Mouse (Mus musculus) bone marrow, adult 2 months (tissue): Measurements from ENCODE around the gene Atg5. TPM values are rescaled to one million over a fixed set of nuclear protein-coding genes. Genes with fewer than 3 reads are reported as not detected.
"Not testable (repeated sequence)": the region's sequence is repeated elsewhere in the genome, so short reads cannot be mapped to it uniquely, and the experiment has no call there.

ENCODE experiments used
- H3K27ac ChIP-seq: fragments of 200-500 bp; 2 replicates; pipeline ENCODE4 v1.5.1; 2012; ENCODE audit warnings: low read depth, mild to moderate bottlenecking, control low read depth, inconsistent platforms, low read length; ENCODE audit not compliant: control insufficient read depth, poor library complexity, insufficient read depth
- H3K4me1 ChIP-seq: fragments of 200-500 bp; 2 replicates; pipeline ENCODE4 v1.6.1; 2011; ENCODE audit warnings: low read length; ENCODE audit not compliant: control insufficient read depth, insufficient read depth
- H3K4me3 ChIP-seq: fragments of 200-500 bp; replicated peaks from 2 replicates; pipeline ENCODE3; 2011; ENCODE audit warnings: mild to moderate bottlenecking, low read depth, low read length, control low read depth; ENCODE audit not compliant: control insufficient read depth
- CTCF ChIP-seq: fragments of 200-500 bp; IDR thresholded peaks from 2 replicates; pipeline ENCODE4 v1.5.1; 2011; ENCODE audit warnings: low read length, control low read depth; ENCODE audit not compliant: control insufficient read depth, insufficient read depth
- POLR2A ChIP-seq: fragments of 200-500 bp; IDR thresholded peaks from 2 replicates; pipeline ENCODE4 v1.6.1; 2011; ENCODE audit warnings: low read depth, mild to moderate bottlenecking, control low read depth, low read length, borderline replicate concordance; ENCODE audit not compliant: control insufficient read depth
- WGBS: fragments of 180-500 bp; shearing (Covaris S2); methylation state at CpG from one replicate; pipeline ENCODE4 v1.1.7; 2018; 5-methylcytosine and 5-hydroxymethylcytosine counted together
- polyA plus RNA-seq: library from polyadenylated mRNA; stranded (reverse); fragments of >200 nt; gene quantifications from 2 replicates; pipeline ENCODE4 v1.2.4, GENCODE M21; 2011; ENCODE audit warnings: low replicate concordance; ENCODE audit not compliant: missing spikeins, insufficient read depth, insufficient read length

Atg5 gene
- 6.9 and 10.7 TPM in 2 replicates for polyA plus RNA-seq

DNA sequence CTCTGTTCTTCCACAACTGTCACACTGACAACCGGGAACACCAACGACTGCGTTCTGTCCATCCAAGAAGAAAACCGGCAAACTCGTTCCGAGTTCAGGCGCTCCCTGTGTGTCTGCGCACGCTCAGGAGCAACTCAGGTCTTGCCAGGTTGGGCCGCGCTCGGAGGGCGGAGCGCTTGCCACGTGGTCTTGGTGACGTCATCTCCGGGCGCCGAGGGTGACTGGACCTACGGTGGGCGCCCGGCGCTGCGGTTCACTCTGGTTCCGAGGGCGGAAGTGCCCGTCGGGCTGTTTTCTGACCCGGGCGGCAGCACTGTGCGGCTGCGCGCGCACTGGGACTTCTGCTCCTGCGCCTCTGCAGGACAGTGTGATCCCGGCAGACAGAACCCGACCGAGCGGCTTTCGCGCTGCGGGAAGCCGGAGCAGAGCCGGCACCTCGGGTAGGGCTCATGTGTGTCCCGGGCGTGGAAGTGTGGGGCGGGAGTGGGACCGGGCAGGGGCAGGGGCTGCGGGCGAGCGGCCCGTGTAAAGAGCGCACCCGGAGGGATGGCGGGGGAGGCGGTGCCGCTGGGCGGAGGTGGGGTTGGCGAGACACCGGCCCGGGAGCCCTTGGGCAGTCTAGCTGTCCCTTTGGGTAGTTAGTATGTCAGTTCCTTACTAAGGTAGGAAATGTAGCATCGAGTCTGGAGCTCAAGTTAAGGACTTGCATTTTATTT lies at the start of gene Atg5:
Atg5 (plus strand) TSS at position 214 of the 716 bp plus-strand sequence.
- Histone ChIP-seq H3K27ac (peak within 1 kb of the TSS; percentile 97), H3K4me3 (peak within 1 kb of the TSS; percentile 91), H3K4me1 (no peaks in the 10 kb centered on the region; the same call in 1 of the 2 replicates)
- no peak; the same call in 1 of the 2 replicates for TF ChIP-seq CTCF
- TF ChIP-seq POLR2A, result peak; percentile 59; the same call in 1 of the 2 replicates
- under 1% methylated on average over 63 of the region's 63 CpGs for WGBS

DNA sequence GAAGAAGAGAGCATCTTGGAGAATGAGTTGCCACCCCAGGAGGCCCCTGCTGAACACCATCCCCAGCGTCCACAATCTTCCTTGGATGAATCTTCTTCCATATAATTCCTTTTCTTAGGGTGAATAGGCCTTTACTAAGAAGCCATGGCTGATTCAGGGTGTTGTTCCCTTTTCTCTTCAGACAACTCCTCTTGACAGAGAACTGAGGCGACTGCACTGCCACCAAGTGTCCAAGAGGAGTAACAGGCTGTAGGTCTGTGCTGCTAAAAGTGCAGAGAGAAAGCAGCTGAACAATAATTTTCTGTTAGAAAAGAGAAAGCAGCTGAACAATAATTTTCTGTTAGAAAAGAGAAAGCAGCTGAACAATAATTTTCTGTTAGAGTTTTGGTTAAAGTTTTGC lies 49.1 kb upstream of the Atg5 start:
- H3K27ac ChIP-seq, H3K4me1 ChIP-seq, H3K4me3 ChIP-seq: not testable (repeated sequence)
- WGBS, result 6% methylated on average over 2 of the region's 2 CpGs

GRCm38 (mm10) chr10:44224345-44224744 lies 43.8 kb upstream of the Atg5 start:
- H3K27ac ChIP-seq, result no peak overlapping the region
- WGBS, result 84% methylated on average over 9 of the region's 9 CpGs
- no peak overlapping the region for H3K4me3 ChIP-seq
- no peaks in the 10 kb centered on the region for H3K4me1 ChIP-seq
- no peak for TF ChIP-seq POLR2A
- TF ChIP-seq CTCF, result no peak

DNA sequence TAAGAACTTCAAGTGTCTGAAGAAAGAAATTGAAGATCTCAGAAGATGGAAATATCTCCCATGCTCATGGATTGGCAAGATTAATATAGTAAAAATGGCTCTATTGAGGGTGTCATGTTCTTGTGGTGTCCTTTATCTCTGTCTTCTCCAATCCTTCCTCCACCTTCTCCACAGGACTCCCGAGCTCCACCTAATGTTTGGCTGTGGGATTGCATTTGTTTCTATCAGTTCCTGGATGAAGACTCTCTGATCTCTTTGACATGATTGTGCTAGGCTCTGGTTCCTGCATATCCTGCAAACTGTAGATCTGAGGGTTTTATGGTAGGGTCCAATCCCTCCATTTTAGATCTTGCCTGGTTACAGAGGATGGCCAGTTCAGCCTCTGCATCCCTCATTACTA lies 34.8 kb upstream of the Atg5 start:
- WGBS, result 0% methylated on average over 1 of the region's 1 CpGs
- H3K4me1 ChIP-seq, H3K4me3 ChIP-seq, H3K27ac ChIP-seq: not testable (repeated sequence)

DNA sequence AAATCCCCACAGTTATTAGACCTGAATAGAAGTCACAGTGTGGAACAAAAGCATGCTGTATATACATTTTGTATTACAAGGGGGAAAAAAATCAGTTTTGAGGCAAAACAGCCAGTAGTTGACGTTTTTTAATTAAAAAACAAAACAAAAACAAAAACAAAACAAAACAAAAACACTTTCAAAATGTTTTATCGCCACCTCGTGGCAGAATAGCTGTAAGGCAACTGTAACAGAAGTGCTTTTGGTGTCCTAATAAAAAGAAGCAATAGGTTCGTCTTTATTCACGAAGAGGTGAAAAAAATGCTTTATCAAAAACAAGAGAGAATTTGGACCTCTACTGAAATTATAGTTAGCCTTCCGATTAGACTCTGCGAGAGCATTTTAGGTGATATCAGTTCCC lies 32.9 kb upstream of the Atg5 start:
- not testable (repeated sequence) for H3K4me3 ChIP-seq, H3K27ac ChIP-seq, H3K4me1 ChIP-seq
- 30% methylated on average over 7 of the region's 7 CpGs for WGBS

DNA sequence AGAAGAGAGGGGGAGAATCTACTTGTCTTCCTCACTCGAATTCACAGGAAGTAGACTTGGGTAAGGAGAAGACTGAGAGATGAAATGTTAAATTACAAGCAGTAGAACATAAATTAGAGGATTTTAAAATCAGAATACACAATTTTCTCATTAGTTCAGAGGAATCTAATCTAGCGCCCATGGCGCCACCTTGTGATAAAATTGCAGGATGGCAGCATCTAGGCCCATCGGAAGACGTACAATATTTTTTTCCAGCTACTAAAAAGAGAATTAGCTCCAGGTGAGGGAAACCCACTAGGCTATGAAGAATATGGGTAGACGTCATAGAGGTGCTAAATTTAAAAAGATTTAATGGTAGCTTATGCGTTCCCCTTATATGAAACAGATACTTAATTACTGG lies 11.5 kb upstream of the Atg5 start:
- Histone ChIP-seq H3K27ac (no peak overlapping the region), H3K4me1 (no peaks in the 10 kb centered on the region), H3K4me3 (no peak overlapping the region)
- TF ChIP-seq POLR2A, result no peak
- no peak for TF ChIP-seq CTCF
- 43% methylated on average over 7 of the region's 7 CpGs for WGBS

DNA sequence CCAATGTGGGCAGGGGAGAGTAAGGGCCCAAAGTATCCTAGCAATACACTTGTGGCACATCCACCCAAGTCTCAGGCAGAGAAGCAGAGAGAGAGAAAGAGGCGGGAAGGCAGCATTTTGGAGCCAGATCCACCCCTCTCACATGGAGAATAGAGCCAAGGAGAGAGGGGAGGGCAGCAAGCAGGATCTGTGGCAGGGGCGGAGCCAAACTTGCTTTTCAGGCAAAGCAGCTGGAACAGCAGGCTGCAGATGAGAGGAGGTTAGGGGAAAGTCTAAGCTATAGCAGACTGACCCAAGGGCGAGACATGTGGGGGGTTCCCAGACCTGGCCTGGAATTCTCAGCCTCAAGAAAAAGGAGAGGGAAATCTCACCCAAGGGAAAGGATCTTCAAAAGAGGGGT lies 2.3 kb upstream of the Atg5 start:
- TF ChIP-seq POLR2A (no peak), CTCF (no peak)
- Histone ChIP-seq H3K4me3 (no peak overlapping the region), H3K4me1 (no peaks in the 10 kb centered on the region; the same call in 1 of the 2 replicates), H3K27ac (no peak overlapping the region)
- 79% methylated on average over 3 of the region's 3 CpGs for WGBS

GRCm38 (mm10) chr10:44266561-44266960 lies 1.6 kb upstream of the Atg5 start:
- Histone ChIP-seq H3K27ac (no peak overlapping the region), H3K4me3 (no peak overlapping the region), H3K4me1 (no peaks in the 10 kb centered on the region; the same call in 1 of the 2 replicates)
- TF ChIP-seq CTCF (no peak), POLR2A (no peak)

DNA sequence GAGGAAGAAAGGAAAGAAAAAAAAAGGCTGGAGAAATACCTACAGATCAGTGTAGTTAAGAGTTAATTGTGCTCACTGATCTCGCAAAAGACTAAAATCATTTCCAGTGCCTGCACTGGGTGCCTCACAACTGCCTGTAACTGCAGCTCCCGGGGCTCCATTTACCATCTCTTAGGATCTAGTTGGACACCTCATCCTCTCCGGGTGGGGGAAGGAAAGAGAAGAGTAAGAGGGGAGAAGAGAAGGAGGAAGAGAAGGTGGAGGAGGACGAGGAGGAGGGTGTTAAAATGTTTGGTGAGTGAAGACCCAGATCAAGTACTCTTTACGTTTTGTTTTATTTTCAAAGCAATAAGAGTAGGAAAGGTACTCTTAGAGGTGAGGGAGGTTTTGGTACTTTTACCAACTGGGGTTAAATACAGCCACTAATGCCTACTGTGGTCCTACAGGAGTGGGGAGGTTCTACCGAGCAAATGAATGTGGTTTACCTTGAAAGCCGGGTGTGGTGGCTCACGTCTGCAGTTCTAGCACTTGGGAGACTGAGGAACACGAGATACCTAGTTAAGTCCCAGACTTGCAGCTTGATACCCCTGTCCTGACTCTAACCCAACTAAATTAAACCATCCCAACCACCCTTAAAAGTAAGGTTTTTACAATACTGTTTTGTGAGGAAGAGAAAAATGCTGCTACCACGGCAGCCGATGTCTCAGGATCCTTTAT lies 574 bp upstream of the Atg5 start:
- TF ChIP-seq CTCF (no peak), POLR2A (no peak)
- WGBS, result 3% methylated on average over 11 of the region's 11 CpGs
- Histone ChIP-seq H3K27ac (peak overlapping the region; percentile 97), H3K4me1 (no peaks in the 10 kb centered on the region; the same call in 1 of the 2 replicates), H3K4me3 (peak overlapping the region; percentile 91)
